Comparison of ENCODE assay signal across 8 mouse cellular contexts in genomic region chr15:79661852-79662251, GRCm38 (mm10). TPM values are rescaled to one million over a fixed set of nuclear protein-coding genes. Genes with fewer than 3 reads are reported as not detected.
DNase-seq lines count a peak whose midpoint lies in the region; ATAC-seq and TF ChIP-seq lines count a peak whose summit lies in the region.

No protein-coding gene starts in this region.

- no peaks in the 10 kb centered on the region for H3K27me3 ChIP-seq in kidney, embryonic 14.5 days (ENCODE audit: control insufficient read depth, insufficient read depth, low read length)
- no peaks in the 10 kb centered on the region for H3K27me3 ChIP-seq in neural tube, embryonic 11.5 days (ENCODE audit: control insufficient read depth, insufficient read depth, low read length)

- no peak overlapping the region for H3K4me3 ChIP-seq in kidney, embryonic 14.5 days (ENCODE audit: low read length)
- H3K4me3 ChIP-seq in cortical plate, adult 2 months (ENCODE audit: insufficient read depth, low read length): no peak overlapping the region
- H3K4me3 ChIP-seq in neural tube, embryonic 11.5 days (ENCODE audit: low read depth, low read length): no peak overlapping the region

- H3K4me1 ChIP-seq in kidney, embryonic 14.5 days (ENCODE audit: control insufficient read depth, insufficient read depth, low read length): peaks cover 4% of the 10 kb centered on the region
- H3K4me1 ChIP-seq in cortical plate, adult 2 months (ENCODE audit: control insufficient read depth, insufficient read depth, low read length): peaks cover 11% of the 10 kb centered on the region
- no peaks in the 10 kb centered on the region for H3K4me1 ChIP-seq in neural tube, embryonic 11.5 days (ENCODE audit: control insufficient read depth, insufficient read depth, low read length)

- peaks cover 12% of the 10 kb centered on the region for H3K36me3 ChIP-seq in kidney, embryonic 14.5 days (ENCODE audit: control insufficient read depth, insufficient read depth, low read length)
- peaks cover 5% of the 10 kb centered on the region; the same call in 1 of the 2 replicates for H3K36me3 ChIP-seq in neural tube, embryonic 11.5 days (ENCODE audit: control insufficient read depth, insufficient read depth, low read length)

- TF ChIP-seq CTCF in cortical plate, adult 2 months (IDR thresholded peaks at IDR 0.05; ENCODE audit: extremely low read depth, insufficient read depth, low read length): peak; percentile 21; the same call in 1 of the 2 replicates

- TF ChIP-seq POLR2A in cortical plate, adult 2 months (IDR thresholded peaks at IDR 0.05; ENCODE audit: extremely low read depth, insufficient read depth, low read length): no peak

- no peak overlapping the region for H3K4me2 ChIP-seq in kidney, embryonic 14.5 days (replicated peaks; ENCODE audit: low read depth, low read length)
- H3K4me2 ChIP-seq in neural tube, embryonic 11.5 days (ENCODE audit: low read depth): no peak overlapping the region

- no peak overlapping the region for H3K27ac ChIP-seq in kidney, embryonic 14.5 days (ENCODE audit: low read depth, low read length)
- no peak overlapping the region for H3K27ac ChIP-seq in cortical plate, adult 2 months (ENCODE audit: insufficient read depth, low read length)
- no peak overlapping the region for H3K27ac ChIP-seq in neural tube, embryonic 11.5 days (ENCODE audit: low read depth, low read length)

- WGBS in kidney, embryonic 14.5 days: 71% methylated on average over 4 of the region's 4 CpGs
- 79% methylated on average over 4 of the region's 4 CpGs for WGBS in neural tube, embryonic 11.5 days

- peak; percentile 48 for DNase-seq in adrenal gland, postnatal 14 days
- no peak for DNase-seq in adrenal gland, postnatal 4 days (ENCODE audit: low spot score in 2 of 2)
- peak; percentile 52 for DNase-seq in kidney, postnatal 10 days
- DNase-seq in neural tube, embryonic 11.5 days (ENCODE audit: low spot score): peak; percentile 28
- no peak for DNase-seq in yolk sac, embryonic 10.5 days (ENCODE audit: low spot score)
- DNase-seq in gastrocnemius, postnatal 14 days: no peak

- ATAC-seq in kidney, embryonic 14.5 days (ENCODE audit: low FRiP score, low TSS enrichment): no peak
- no peak for ATAC-seq in neural tube, embryonic 11.5 days (ENCODE audit: insufficient read depth, low FRiP score, low TSS enrichment)

- H3K9me3 ChIP-seq in kidney, embryonic 14.5 days (ENCODE audit: control insufficient read depth, low read length): no peaks in the 10 kb centered on the region
- H3K9me3 ChIP-seq in neural tube, embryonic 11.5 days (ENCODE audit: control insufficient read depth, low read length): no peaks in the 10 kb centered on the region

- no peak overlapping the region for H3K9ac ChIP-seq in kidney, embryonic 14.5 days (ENCODE audit: low read depth, low read length)
- no peak overlapping the region for H3K9ac ChIP-seq in neural tube, embryonic 11.5 days (ENCODE audit: low read length)

- intact Hi-C loops in gastrocnemius, postnatal 14 days (cut with DNase I; ENCODE audit: low total_unique reads): no loop called here

RNA-seq across cellular contexts. Expression of gene Cby1, which starts 2.9 kb away (rescaled TPM):
- total RNA-seq in adrenal gland, postnatal 14 days (2021): 21.9 and 24.8 TPM in 2 replicates
- 10 to 100 TPM; 27.4 to 32.6 TPM for total RNA-seq in adrenal gland, postnatal 4 days (2021)
- polyA plus RNA-seq in kidney, embryonic 14.5 days (2014; fragmentation: Nextera tagmentation; extraction: Ambion mirVana): 52.4 and 56.0 TPM in 2 replicates
- 35.6 and 37.0 TPM in 2 replicates for polyA plus RNA-seq in cortical plate, adult 2 months (2012; rRNA removed)
- polyA plus RNA-seq in neural tube, embryonic 11.5 days (2014; fragmentation: Nextera tagmentation; extraction: Ambion mirVana): 65.5 and 70.8 TPM in 2 replicates
- total RNA-seq in gastrocnemius, postnatal 14 days (2021): 10 to 100 TPM; 17.2 to 18.0 TPM

RNA-seq across cellular contexts. Expression of gene Fam227a, which starts 3.1 kb away (rescaled TPM):
- 2.6 and 4.8 TPM in 2 replicates for total RNA-seq in adrenal gland, postnatal 14 days (2021)
- total RNA-seq in adrenal gland, postnatal 4 days (2021): 1 to 10 TPM; 5.3 to 5.6 TPM
- 1.6 and 2.7 TPM in 2 replicates for polyA plus RNA-seq in kidney, embryonic 14.5 days (2014; fragmentation: Nextera tagmentation; extraction: Ambion mirVana)
- 12.6 and 14.5 TPM in 2 replicates for polyA plus RNA-seq in cortical plate, adult 2 months (2012; rRNA removed)
- 3.5 and 4.0 TPM in 2 replicates for polyA plus RNA-seq in neural tube, embryonic 11.5 days (2014; fragmentation: Nextera tagmentation; extraction: Ambion mirVana)
- 1 to 10 TPM in 1 of 2 experiments, under 1 TPM in 1; 0.53 to 1.4 TPM for total RNA-seq in gastrocnemius, postnatal 14 days (2021)

RNA-seq across cellular contexts. Expression of gene Tomm22, which starts 8.8 kb away (rescaled TPM):
- total RNA-seq in adrenal gland, postnatal 14 days (2021): 116 and 120 TPM in 2 replicates
- total RNA-seq in adrenal gland, postnatal 4 days (2021): 100 to 1,000 TPM; 150 to 153 TPM
- 274 and 346 TPM in 2 replicates for polyA plus RNA-seq in kidney, embryonic 14.5 days (2014; fragmentation: Nextera tagmentation; extraction: Ambion mirVana)
- polyA plus RNA-seq in cortical plate, adult 2 months (2012; rRNA removed): 88.3 and 94.3 TPM in 2 replicates
- polyA plus RNA-seq in neural tube, embryonic 11.5 days (2014; fragmentation: Nextera tagmentation; extraction: Ambion mirVana): 285 and 287 TPM in 2 replicates
- 10 to 100 TPM; 78.3 to 80.4 TPM for total RNA-seq in gastrocnemius, postnatal 14 days (2021)

RNA-seq across cellular contexts. Expression of gene Josd1, which starts 25.9 kb away (rescaled TPM):
- total RNA-seq in adrenal gland, postnatal 14 days (2021): 38.0 and 43.9 TPM in 2 replicates
- 10 to 100 TPM; 29.3 to 33.5 TPM for total RNA-seq in adrenal gland, postnatal 4 days (2021)
- polyA plus RNA-seq in kidney, embryonic 14.5 days (2014; fragmentation: Nextera tagmentation; extraction: Ambion mirVana): 11.9 and 13.0 TPM in 2 replicates
- polyA plus RNA-seq in cortical plate, adult 2 months (2012; rRNA removed): 64.0 and 64.3 TPM in 2 replicates
- 14.6 and 16.4 TPM in 2 replicates for polyA plus RNA-seq in neural tube, embryonic 11.5 days (2014; fragmentation: Nextera tagmentation; extraction: Ambion mirVana)
- total RNA-seq in gastrocnemius, postnatal 14 days (2021): 10 to 100 TPM in 1 of 2 experiments, 1 to 10 TPM in 1; 9.8 to 11.1 TPM

RNA-seq across cellular contexts. Expression of gene Gtpbp1, which starts 28.8 kb away (rescaled TPM):
- total RNA-seq in adrenal gland, postnatal 14 days (2021): 26.1 and 35.8 TPM in 2 replicates
- 10 to 100 TPM; 32.4 to 37.0 TPM for total RNA-seq in adrenal gland, postnatal 4 days (2021)
- 20.3 and 31.6 TPM in 2 replicates for polyA plus RNA-seq in kidney, embryonic 14.5 days (2014; fragmentation: Nextera tagmentation; extraction: Ambion mirVana)
- 36.4 and 36.9 TPM in 2 replicates for polyA plus RNA-seq in cortical plate, adult 2 months (2012; rRNA removed)
- polyA plus RNA-seq in neural tube, embryonic 11.5 days (2014; fragmentation: Nextera tagmentation; extraction: Ambion mirVana): 39.7 and 42.5 TPM in 2 replicates
- 10 to 100 TPM; 17.7 to 18.0 TPM for total RNA-seq in gastrocnemius, postnatal 14 days (2021)

Comparison
In these comparisons a context has a peak if more than half of its experiments do, and no peak if none do; other contexts are left out.
1. DNase-seq: peak in adrenal gland, postnatal 14 days (single experiment), kidney, postnatal 10 days (single experiment) and neural tube, embryonic 11.5 days (single experiment); none in adrenal gland, postnatal 4 days (0 of 2), yolk sac, embryonic 10.5 days (single experiment) and gastrocnemius, postnatal 14 days (single experiment).